Mouse (Mus musculus): ENCODE results near the gene Pate3.
"Not testable (repeated sequence)": the region's sequence is repeated elsewhere in the genome, so short reads cannot be mapped to it uniquely, and the experiment has no call there.

Pate3 gene

GRCm38 (mm10) chr9:35648102-35648501 is at the start of gene Pate3:
Gene Pate3, minus strand, starts transcription at chr9:35648202.
- no peak for DNase-seq

- no peak for DNase-seq
Observed at GRCm38 (mm10) chr9:35691924-35692323, 43.9 kb upstream of the Pate3 start.

- DNase-seq = no peak
Observed at GRCm38 (mm10) chr9:35687013-35687412, 39.0 kb upstream of the Pate3 start, which contains the start of gene Pate1. Gene Pate1, minus strand, starts transcription at chr9:35687390.

- no peak for DNase-seq
Observed at GRCm38 (mm10) chr9:35673557-35673956, 25.6 kb upstream of the Pate3 start.

GRCm38 (mm10) chr9:35632981-35633380 is 15.0 kb downstream of the Pate3 start:
- peak; percentile 4 for DNase-seq

- not testable (repeated sequence) for DNase-seq
Observed at GRCm38 (mm10) chr9:35616784-35617183, 31.2 kb downstream of the Pate3 start.

- DNase-seq = no peak
Observed at GRCm38 (mm10) chr9:35614005-35614404, 34.0 kb downstream of the Pate3 start.

GRCm38 (mm10) chr9:35611841-35612240 is 36.2 kb downstream of the Pate3 start, which contains the start of gene Pate4:
Gene Pate4, minus strand, starts transcription at chr9:35611941.
- DNase-seq = no peak

- no peak for DNase-seq
Observed at GRCm38 (mm10) chr9:35607647-35608405, 40.2 kb downstream of the Pate3 start.
